Comparison of ENCODE assay signal across 8 mouse cellular contexts in the genomic region with DNA sequence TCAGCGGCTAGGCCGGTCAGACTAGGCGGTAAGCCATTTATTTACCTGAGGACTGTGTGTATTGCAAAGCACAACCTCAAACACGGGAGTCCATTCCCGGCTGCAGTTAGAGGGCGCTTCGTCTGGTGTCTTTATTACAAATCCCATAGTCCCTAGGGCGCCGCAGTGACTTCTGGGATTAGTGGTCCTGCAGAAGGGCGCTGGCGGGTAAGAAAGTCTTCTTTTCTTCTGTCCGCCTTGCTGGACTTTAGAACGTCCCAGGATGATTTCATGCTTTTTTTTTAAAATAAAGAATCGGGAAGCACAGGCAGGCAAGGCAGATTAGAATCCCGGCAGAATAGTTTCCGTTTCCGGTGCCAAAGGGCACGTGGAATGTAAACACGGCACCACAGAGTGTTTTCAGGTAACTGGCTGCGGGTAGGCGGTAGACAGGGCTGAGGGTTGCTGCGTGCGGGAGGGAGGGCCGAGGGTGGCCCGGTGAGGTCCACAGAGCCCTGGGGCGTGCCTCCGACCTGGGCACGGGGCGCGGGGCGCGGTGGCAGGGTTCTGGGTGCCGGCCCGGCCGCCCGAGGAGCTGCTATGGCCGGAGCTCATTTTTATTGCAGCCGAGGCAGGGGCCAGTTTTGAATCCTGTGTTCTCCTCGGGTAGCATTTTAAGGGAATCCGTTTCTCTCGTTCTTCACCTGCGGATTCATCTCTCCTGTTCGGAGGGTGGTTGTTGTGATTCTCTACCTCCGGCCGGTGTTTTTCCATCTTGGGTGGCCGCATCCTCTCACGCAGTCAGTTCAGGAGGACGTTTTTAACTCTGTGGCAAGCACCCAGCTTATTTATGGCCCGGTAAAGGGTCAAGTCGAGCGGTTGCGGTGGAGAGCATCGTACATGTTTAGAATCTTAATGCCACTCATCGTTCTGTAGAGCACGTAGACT. TPM values are rescaled to one million over a fixed set of nuclear protein-coding genes. Genes with fewer than 3 reads are reported as not detected.
DNase-seq lines count a peak whose midpoint lies in the region; ATAC-seq and TF ChIP-seq lines count a peak whose summit lies in the region.

A gene (plus strand): TSS at position 160 of the 927 bp plus-strand sequence.

- no peaks in the 10 kb centered on the region for H3K27me3 ChIP-seq in heart, embryonic 14.5 days (ENCODE audit: control insufficient read depth, insufficient read depth, low read length)
- no peaks in the 10 kb centered on the region for H3K27me3 ChIP-seq in liver, embryonic 11.5 days (replicated peaks; ENCODE audit: control insufficient read depth, insufficient read depth, low read length)
- no peaks in the 10 kb centered on the region for H3K27me3 ChIP-seq in myocyte (ENCODE audit: control insufficient read depth, insufficient read depth, insufficient read length)

- WGBS in heart, embryonic 14.5 days, result under 1% methylated on average over 55 of the region's 55 CpGs
- WGBS in liver, embryonic 11.5 days, result under 1% methylated on average over 55 of the region's 55 CpGs

- peaks cover 25% of the 10 kb centered on the region for H3K79me2 ChIP-seq in myocyte (ENCODE audit: control insufficient read depth, insufficient read depth)

- peak within 1 kb of the TSS; percentile 63 for H3ac ChIP-seq in myocyte (ENCODE audit: control insufficient read depth, insufficient read length)

- peak; percentile 58 for DNase-seq in c-Kit-negative CD71-positive TER-119-positive erythroid progenitor cells, embryonic 14.5 days (ENCODE audit: low read depth, low spot score)
- peak; percentile 46 for DNase-seq in fibroblast of lung, adult 2 months (ENCODE audit: low read depth)
- peak; percentile 89 for DNase-seq in kidney, postnatal 10 days
- peak; percentile 73 for DNase-seq in liver, embryonic 11.5 days (ENCODE audit: low spot score)
- peak; percentile 69 to 82 for DNase-seq in spleen, postnatal 4 days (ENCODE audit: low spot score in 2 of 2)

- H3K27ac ChIP-seq in heart, embryonic 14.5 days (replicated peaks in 1 of 2; ENCODE audit: control insufficient read depth in 1 of 2, insufficient read depth in 1 of 2, low read depth in 2 of 2, low read length in 2 of 2), result peak within 1 kb of the TSS; percentile 82 to 83
- H3K27ac ChIP-seq in liver, embryonic 11.5 days (ENCODE audit: low read depth, low read length), result peak within 1 kb of the TSS; percentile 72

- H3K4me1 ChIP-seq in heart, embryonic 14.5 days (ENCODE audit: control insufficient read depth in 2 of 2, insufficient read depth in 2 of 2, low read length in 2 of 2), result peaks cover 0 to 13% of the 10 kb centered on the region in 2 experiments; a peak in 2 of 4 replicates
- peaks cover 11% of the 10 kb centered on the region; the same call in 1 of the 2 replicates for H3K4me1 ChIP-seq in liver, embryonic 11.5 days (replicated peaks; ENCODE audit: control insufficient read depth, insufficient read depth, low read length)

- ATAC-seq in CD4-positive, CD25-positive, alpha-beta regulatory T cell, adult 4 months, result peak; percentile 80
- peak; percentile 70 for ATAC-seq in heart, embryonic 14.5 days (ENCODE audit: insufficient number of reproducible peaks, insufficient read depth, low FRiP score, low read depth)
- ATAC-seq in liver, embryonic 11.5 days (replicated peaks; ENCODE audit: low FRiP score), result peak; percentile 83

- peak within 1 kb of the TSS; percentile 77 to 90 for H3K4me3 ChIP-seq in heart, embryonic 14.5 days (ENCODE audit: control insufficient read depth in 1 of 2, insufficient read depth in 1 of 2, low read depth in 1 of 2, low read length in 2 of 2)
- H3K4me3 ChIP-seq in liver, embryonic 11.5 days (ENCODE audit: low read depth, low read length), result peak within 1 kb of the TSS; percentile 93
- H3K4me3 ChIP-seq in myocyte, result peak within 1 kb of the TSS; percentile 56

- peak within 1 kb of the TSS; percentile 89 for H3K4me2 ChIP-seq in heart, embryonic 14.5 days (ENCODE audit: low read length)
- peak within 1 kb of the TSS; percentile 80 for H3K4me2 ChIP-seq in liver, embryonic 11.5 days
- peak within 1 kb of the TSS; percentile 89 for H3K4me2 ChIP-seq in myocyte (ENCODE audit: low read depth)

- peak within 1 kb of the TSS; percentile 88 for H3K9ac ChIP-seq in heart, embryonic 14.5 days (ENCODE audit: low read length)
- peak within 1 kb of the TSS; percentile 77 for H3K9ac ChIP-seq in liver, embryonic 11.5 days (ENCODE audit: low read depth, low read length)

- H3K9me3 ChIP-seq in heart, embryonic 14.5 days (ENCODE audit: control insufficient read depth, low read length), result no peaks in the 10 kb centered on the region
- no peaks in the 10 kb centered on the region for H3K9me3 ChIP-seq in liver, embryonic 11.5 days (ENCODE audit: control insufficient read depth, low read length)

- peaks cover 16% of the 10 kb centered on the region for H3K36me3 ChIP-seq in heart, embryonic 14.5 days (ENCODE audit: control insufficient read depth, insufficient read depth, low read length)
- H3K36me3 ChIP-seq in liver, embryonic 11.5 days (ENCODE audit: control insufficient read depth, insufficient read depth, low read length), result peaks cover under 1% of the 10 kb centered on the region; the same call in 1 of the 2 replicates
- peaks cover 17% of the 10 kb centered on the region for H3K36me3 ChIP-seq in myocyte (ENCODE audit: control insufficient read depth, insufficient read depth)

- TF ChIP-seq POLR2A in myocyte (IDR thresholded peaks at IDR 0.05; ENCODE audit: insufficient read length, low read depth), result peak; percentile 54

TF ChIP-seq in myocyte, 11 proteins besides CTCF, POLR2A, EP300 and RAD21:
- TF ChIP-seq E2F4 (IDR thresholded peaks at IDR 0.05; ENCODE audit: insufficient read depth) (no peak), MAX (IDR thresholded peaks at IDR 0.05; ENCODE audit: low read depth) (peak; percentile 67), POLR2AphosphoS2 (IDR thresholded peaks at IDR 0.05; ENCODE audit: insufficient read length, low read depth) (no peak), TCF3 (IDR thresholded peaks at IDR 0.05; ENCODE audit: insufficient read length, low read depth) (no peak), MYOG (IDR thresholded peaks at IDR 0.05; ENCODE audit: control insufficient read depth in 1 of 3, insufficient read depth in 1 of 3, insufficient read length in 2 of 3, low read depth in 2 of 3) (no peak), REST (IDR thresholded peaks at IDR 0.05; ENCODE audit: insufficient read depth, insufficient read length) (no peak), TCF12 (IDR thresholded peaks at IDR 0.05; ENCODE audit: insufficient read depth, poor library complexity, severe bottlenecking) (no peak), MYOD1 (IDR thresholded peaks at IDR 0.05; ENCODE audit: control insufficient read depth in 1 of 3, insufficient read length in 2 of 3, low read depth in 2 of 3) (no peak), USF1 (IDR thresholded peaks at IDR 0.05; ENCODE audit: low read depth) (peak; percentile 69), SRF (IDR thresholded peaks at IDR 0.05; ENCODE audit: control insufficient read depth, insufficient read length, low read depth) (no peak), CEBPB (IDR thresholded peaks at IDR 0.05; ENCODE audit: insufficient read depth, poor library complexity, severe bottlenecking) (no peak)

RNA-seq across cellular contexts. Expression of the gene that starts here (rescaled TPM):
- polyA plus RNA-seq in CD4-positive, CD25-positive, alpha-beta regulatory T cell, adult 4 months (2017; shearing (Covaris generic)), result 10 to 100 TPM; 59.2 to 71.1 TPM
- 36.8 and 39.7 TPM in 2 replicates for polyA plus RNA-seq in heart, embryonic 14.5 days (2014; fragmentation: Nextera tagmentation; extraction: Ambion mirVana)
- 29.2 and 32.3 TPM in 2 replicates for polyA plus RNA-seq in liver, embryonic 11.5 days (2014; fragmentation: Nextera tagmentation; extraction: Ambion mirVana)
- polyA plus RNA-seq in myocyte (2012; fragmentation: generic; extraction: Trizol), result 17.8 TPM

Comparison
In these comparisons a context has a peak if more than half of its experiments do, and no peak if none do; other contexts are left out.
1. Peak in every context shown above with its lines: DNase-seq, ATAC-seq, H3K4me3 ChIP-seq and H3K27ac ChIP-seq.